Mouse (Mus musculus) left cerebral cortex, postnatal 14 days (tissue): ENCODE measurements around the gene Agpat1. TPM values are rescaled to one million over a fixed set of nuclear protein-coding genes. Genes with fewer than 3 reads are reported as not detected.

Experiments
- DNase-seq, 2 experiments: peaks; one replicate each; pipeline ENCODE4 v3.0.0; 2021 to 2022; ENCODE audit warnings: low spot score in 2 of 2, mixed read lengths in 1 of 2
- intact Hi-C: fragments of 180-260 bp; cut with DNase I; formaldehyde crosslinking; loops from one replicate; pipeline ENCODE4 v1.15.1; 2025
- total RNA-seq, 2 experiments: library from RNA; stranded (reverse); gene quantifications; 2 replicates each; pipeline ENCODE4 v1.2.3; 2021

Agpat1 gene
- total RNA-seq, 2 experiments from 2014 or later, result 175 to 180 TPM

DNA sequence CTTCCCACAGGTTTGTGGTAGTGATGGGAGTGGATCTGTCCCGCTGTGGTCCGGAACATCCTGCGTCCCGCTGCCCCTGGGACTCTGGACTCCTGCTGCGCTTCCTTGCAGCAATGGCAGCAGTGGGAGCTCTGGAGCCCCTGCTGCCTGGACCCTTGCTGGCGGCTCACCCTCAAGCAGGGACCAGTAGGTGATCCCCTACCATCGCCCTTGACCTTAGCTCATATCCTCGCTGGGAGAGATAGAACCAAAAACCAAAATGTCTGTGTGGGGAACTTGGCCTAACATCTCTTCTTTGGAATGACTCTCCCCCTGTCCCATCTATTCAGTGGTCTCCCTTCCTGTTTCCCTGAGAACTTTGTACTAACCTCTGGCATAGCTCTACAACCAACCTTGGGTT, 20.2 kb upstream of the Agpat1 start:
- no peak for DNase-seq
- intact Hi-C loops, result no loop called here

GRCm38 (mm10) chr17:34585121-34585520, 18.9 kb upstream of the Agpat1 start:
- peak in 1 of 2 experiments; percentile 62 for DNase-seq
- intact Hi-C loops, result no loop called here

DNA sequence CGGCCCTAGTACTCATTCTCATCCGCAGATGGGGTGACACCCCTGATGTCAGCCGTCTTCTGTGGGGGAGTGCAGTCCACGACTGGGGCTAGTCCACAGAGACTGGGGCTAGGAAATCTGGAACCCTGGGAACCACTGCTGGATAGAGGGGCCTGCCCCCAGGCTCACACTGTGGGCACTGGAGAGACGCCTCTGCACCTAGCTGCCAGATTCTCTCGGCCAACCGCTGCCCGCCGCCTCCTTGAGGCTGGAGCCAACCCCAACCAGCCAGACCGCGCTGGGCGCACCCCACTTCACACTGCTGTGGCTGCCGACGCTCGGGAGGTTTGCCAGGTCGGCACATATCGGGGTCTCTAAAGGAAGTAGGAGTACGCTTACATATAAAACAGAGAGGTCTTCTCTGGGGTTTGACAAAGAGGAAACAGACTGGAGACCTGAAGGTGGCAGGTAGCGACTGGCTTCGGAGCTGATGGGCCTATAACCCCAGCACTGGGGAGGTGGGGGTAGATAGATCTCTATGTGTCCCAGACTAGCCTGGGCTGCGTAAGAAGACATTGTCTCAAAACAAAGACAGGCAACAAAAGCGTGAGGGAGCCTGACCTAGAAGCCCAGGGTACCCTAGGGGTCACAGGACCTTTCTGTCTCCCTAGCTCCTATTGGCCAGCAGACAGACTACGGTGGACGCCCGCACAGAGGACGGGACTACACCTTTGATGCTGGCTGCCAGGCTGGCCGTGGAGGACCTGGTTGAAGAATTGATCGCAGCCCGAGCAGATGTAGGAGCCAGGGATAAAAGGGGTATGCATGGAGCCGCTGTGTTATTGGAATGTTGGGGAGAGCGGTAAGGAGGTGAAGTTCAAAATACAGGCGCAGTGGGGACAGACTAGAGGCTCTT, 17.9 kb upstream of the Agpat1 start:
- no peak for DNase-seq
- intact Hi-C loops, result no loop called here

DNA sequence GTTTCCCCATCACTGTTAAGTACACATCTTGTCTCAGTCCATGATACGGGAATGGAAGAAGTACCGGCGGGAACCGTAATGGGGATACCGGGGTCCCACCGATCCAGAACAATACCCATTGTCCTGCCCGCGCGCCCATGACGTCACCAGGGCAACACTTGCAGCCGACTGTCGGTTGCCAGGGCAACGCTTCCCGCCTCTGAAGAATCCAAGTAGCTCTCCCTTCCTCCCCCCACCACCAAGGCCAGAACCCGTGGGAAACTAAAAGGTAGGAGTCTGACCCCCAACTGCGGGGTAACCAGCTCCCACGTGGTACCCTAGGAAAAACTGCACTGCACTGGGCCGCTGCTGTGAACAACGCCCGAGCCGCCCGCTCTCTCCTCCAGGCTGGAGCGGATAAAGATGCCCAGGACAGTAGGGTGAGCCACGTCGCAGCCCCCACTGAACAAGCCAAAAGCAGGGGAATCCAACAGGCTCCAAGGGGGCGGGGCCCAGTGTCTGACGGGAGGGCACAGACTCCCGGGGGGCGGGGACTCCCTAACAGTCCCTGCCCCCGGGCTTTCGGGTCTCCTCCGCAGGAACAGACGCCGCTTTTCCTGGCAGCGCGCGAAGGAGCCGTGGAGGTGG, 17.2 kb upstream of the Agpat1 start:
- DNase-seq, result peak; percentile 88 to 92
- intact Hi-C loops, result no loop called here

DNA sequence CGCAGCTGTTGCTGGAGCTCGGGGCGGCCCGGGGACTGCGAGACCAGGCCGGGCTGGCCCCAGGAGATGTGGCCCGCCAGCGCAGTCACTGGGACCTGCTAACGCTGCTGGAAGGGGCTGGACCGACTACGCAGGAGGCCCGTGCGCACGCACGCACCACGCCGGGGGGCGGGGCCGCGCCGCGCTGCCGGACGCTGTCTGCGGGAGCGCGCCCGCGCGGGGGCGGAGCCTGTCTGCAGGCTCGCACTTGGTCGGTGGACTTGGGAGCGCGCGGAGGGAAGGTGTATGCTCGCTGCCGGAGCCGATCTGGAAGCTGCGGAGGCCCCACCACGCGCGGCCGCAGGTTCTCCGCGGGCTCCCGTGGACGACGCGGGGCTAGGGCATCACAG, 16.6 kb upstream of the Agpat1 start:
- DNase-seq, result peak; percentile 98 to 99
- intact Hi-C loops, result no loop called here

- intact Hi-C loops, result no loop called here
- DNase-seq, result no peak
Measured at GRCm38 (mm10) chr17:34587814-34588213, 16.2 kb upstream of the Agpat1 start.

- DNase-seq, result no peak
- intact Hi-C loops, result no loop called here
Measured at GRCm38 (mm10) chr17:34588767-34589166, 15.3 kb upstream of the Agpat1 start.

- no peak for DNase-seq
- intact Hi-C loops, result no loop called here
Measured at GRCm38 (mm10) chr17:34589206-34589605, 14.9 kb upstream of the Agpat1 start.

GRCm38 (mm10) chr17:34589681-34590101, 14.4 kb upstream of the Agpat1 start, which contains the start of gene Gpsm3:
Gpsm3 (plus strand) TSS chr17:34589806.
- intact Hi-C loops, result loop anchor here (5.0 kb wide), 1 partner anchor 467 kb away; the partner anchor contains the start of gene Brd2
- DNase-seq, result no peak

- intact Hi-C loops, result loop anchor here (5.0 kb wide), 1 partner anchor 468 kb away; the partner anchor contains the start of gene Brd2
- no peak for DNase-seq
Measured at GRCm38 (mm10) chr17:34590154-34590987, 13.7 kb upstream of the Agpat1 start.

GRCm38 (mm10) chr17:34591029-34591993, 12.8 kb upstream of the Agpat1 start, which contains the start of gene Pbx2:
Pbx2 (plus strand) TSS chr17:34591266.
- intact Hi-C loops, result loop anchor here (5.0 kb wide), 1 partner anchor 469 kb away; the partner anchor contains the start of gene Brd2
- no peak for DNase-seq

GRCm38 (mm10) chr17:34591994-34592375, 12.1 kb upstream of the Agpat1 start:
- peak; percentile 78 to 87 for DNase-seq
- intact Hi-C loops, result loop anchor here (1.0 to 5.0 kb wide), 2 partner anchors 10 to 470 kb away; partner anchors contain the start of gene Brd2

DNA sequence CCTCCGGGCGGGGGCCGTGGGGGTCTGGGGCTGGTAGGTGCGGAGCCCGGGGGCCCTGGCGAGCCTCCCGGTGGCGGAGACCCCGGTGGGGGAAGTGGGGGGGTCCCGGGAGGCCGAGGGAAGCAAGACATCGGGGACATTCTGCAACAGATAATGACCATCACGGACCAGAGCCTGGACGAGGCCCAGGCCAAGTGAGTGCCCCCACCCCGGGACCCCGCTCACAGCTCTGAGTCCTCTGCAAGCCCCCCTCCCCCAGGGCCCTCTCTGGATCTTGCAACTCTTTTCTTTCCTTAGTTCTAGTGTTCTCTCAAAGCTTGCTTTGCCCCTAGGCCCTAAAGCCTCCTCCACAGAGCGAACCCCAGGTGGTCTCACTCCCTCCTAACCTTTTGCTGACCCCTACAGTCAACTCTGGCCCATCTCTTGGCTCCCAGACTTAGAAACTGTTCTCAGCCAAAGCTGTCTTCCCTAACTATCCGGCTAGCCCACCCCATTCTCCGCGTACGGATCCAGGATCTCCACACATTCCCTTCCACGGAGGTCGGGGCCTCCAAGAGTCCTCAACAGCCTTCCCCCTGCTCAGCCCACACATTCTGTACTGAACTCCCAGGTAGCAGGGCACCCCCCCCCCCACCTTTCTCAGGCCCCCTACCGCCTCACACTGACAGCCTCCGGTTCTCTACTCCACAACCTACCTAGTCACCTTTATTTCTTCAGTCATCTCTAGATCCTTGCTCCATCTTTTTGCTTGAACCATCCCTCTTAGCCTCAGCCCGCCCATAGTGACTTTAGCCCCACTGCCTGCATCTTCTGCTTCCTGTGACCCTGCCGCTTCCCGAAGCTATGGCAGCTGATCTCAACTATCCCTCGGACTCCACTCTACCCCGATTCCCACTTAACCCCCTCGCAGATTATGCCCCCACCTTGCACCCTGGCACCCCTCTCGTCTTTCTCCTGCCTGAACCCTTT, 11.2 kb upstream of the Agpat1 start:
- intact Hi-C loops, result loop anchor here (1.0 to 5.0 kb wide), 2 partner anchors 9 to 471 kb away; partner anchors contain the start of gene Brd2
- no peak for DNase-seq

DNA sequence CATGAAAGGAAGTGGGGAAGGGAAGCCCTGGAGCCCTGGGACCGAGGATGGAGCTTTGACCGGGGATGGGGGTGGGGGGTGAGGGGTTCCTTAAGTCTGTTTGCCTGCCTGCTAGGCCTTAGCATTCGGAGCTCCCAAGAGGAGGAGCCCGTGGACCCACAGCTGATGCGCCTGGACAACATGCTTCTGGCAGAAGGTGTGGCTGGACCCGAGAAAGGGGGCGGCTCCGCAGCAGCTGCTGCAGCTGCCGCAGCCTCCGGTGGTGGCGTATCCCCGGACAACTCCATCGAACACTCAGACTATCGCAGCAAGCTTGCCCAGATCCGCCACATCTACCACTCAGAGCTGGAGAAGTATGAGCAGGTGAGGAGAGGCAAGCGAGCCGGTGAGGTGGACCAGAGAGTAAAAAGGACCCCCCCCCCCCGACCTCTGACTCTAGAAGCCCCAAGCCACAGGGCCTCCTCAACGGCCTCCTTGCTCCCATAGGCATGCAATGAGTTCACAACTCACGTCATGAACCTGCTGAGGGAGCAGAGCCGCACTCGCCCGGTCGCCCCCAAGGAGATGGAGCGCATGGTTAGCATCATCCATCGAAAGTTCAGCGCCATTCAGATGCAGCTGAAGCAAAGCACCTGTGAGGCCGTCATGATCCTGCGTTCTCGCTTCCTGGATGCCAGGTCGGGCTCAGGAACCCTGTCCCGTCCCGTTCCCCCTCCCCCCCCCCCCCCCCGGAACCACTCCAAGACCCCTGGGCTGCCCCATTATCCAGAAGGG, 10.1 kb upstream of the Agpat1 start:
- intact Hi-C loops, result loop anchor here (5.0 kb wide), 1 partner anchor 472 kb away; the partner anchor contains the start of gene Brd2
- DNase-seq, result no peak

DNA sequence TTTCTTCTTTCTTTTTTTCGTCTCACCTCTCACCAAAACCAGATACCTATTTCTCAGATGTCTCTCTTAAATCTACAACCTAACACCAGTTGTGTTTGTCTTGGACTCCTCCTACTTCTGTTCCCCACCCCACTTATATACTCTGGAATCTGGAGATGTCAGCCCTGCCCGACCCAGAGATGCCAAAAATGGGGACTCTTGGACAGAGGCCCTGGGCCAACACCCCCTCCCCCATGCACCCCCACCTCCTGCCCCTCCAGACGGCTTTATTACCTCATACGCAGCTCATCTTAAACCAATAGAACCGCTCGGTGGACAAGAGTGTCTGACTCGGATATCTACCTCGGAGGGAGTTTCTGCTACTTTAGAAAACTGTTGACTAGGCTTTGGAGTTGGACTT, 8.0 kb upstream of the Agpat1 start:
- no peak for DNase-seq
- intact Hi-C loops, result no loop called here

- intact Hi-C loops, result no loop called here
- DNase-seq, result no peak
Measured at GRCm38 (mm10) chr17:34597566-34598095, 6.4 kb upstream of the Agpat1 start, which contains the start of gene Ager. Ager (plus strand) TSS chr17:34597862.
